Mouse (Mus musculus): Measurements from ENCODE around the gene Dnajc2. TPM values are rescaled to one million over a fixed set of nuclear protein-coding genes. Genes with fewer than 3 reads are reported as not detected.
A peak's percentile ranks its signal among the peaks of the same experiment; 100 is the strongest.
"Not testable (repeated sequence)": the region's sequence is repeated elsewhere in the genome, so short reads cannot be mapped to it uniquely, and the experiment has no call there.

Gene Dnajc2
- polyA plus RNA-seq, 2 experiments from 2014 or later, result 30.4 to 37.1 TPM

- no peak for ATAC-seq
These were observed 45.2 kb downstream of the Dnajc2 start for GRCm38 (mm10) chr5:21739881-21740280.

GRCm38 (mm10) chr5:21739120-21739519 is 45.9 kb downstream of the Dnajc2 start:
- ATAC-seq, result no peak

GRCm38 (mm10) chr5:21737620-21738019 is 47.4 kb downstream of the Dnajc2 start:
- ATAC-seq, result no peak

- peak; percentile 89 for ATAC-seq
These were observed 48.0 kb downstream of the Dnajc2 start, which contains the start of gene Pmpcb for GRCm38 (mm10) chr5:21736956-21737585. Gene Pmpcb, plus strand, starts transcription at chr5:21737141.

GRCm38 (mm10) chr5:21736046-21736445 is 49.0 kb downstream of the Dnajc2 start:
- no peak for ATAC-seq

- ATAC-seq, result peak; percentile 63
These were observed 49.5 kb downstream of the Dnajc2 start for GRCm38 (mm10) chr5:21735584-21735983.

GRCm38 (mm10) chr5:21735100-21735499 is 50.0 kb downstream of the Dnajc2 start:
- ATAC-seq, result no peak

- ATAC-seq, result no peak
These were observed 52.1 kb downstream of the Dnajc2 start for GRCm38 (mm10) chr5:21732930-21733329.

- ATAC-seq, result no peak
These were observed 52.7 kb downstream of the Dnajc2 start for GRCm38 (mm10) chr5:21732177-21732911.

- no peak for ATAC-seq
These were observed 55.9 kb downstream of the Dnajc2 start for GRCm38 (mm10) chr5:21729107-21729506.

GRCm38 (mm10) chr5:21724872-21725271 is 60.2 kb downstream of the Dnajc2 start:
- ATAC-seq, result no peak

- ATAC-seq, result no peak
These were observed 60.6 kb downstream of the Dnajc2 start for GRCm38 (mm10) chr5:21724427-21724826.

GRCm38 (mm10) chr5:21719209-21719608 is 65.8 kb downstream of the Dnajc2 start:
- ATAC-seq, result no peak

GRCm38 (mm10) chr5:21718546-21718945 is 66.5 kb downstream of the Dnajc2 start:
- no peak for ATAC-seq

GRCm38 (mm10) chr5:21717165-21717715 is 67.8 kb downstream of the Dnajc2 start:
- ATAC-seq, result no peak

- no peak for ATAC-seq
These were observed 70.6 kb downstream of the Dnajc2 start for GRCm38 (mm10) chr5:21714447-21714846.

GRCm38 (mm10) chr5:21712127-21712715 is 72.8 kb downstream of the Dnajc2 start:
- ATAC-seq, result no peak

- not testable (repeated sequence) for ATAC-seq
These were observed 77.0 kb downstream of the Dnajc2 start for GRCm38 (mm10) chr5:21708011-21708410.

Other genes with a start within 250 kb of the Dnajc2 start
- gene Lrrc17, start 241.7 kb downstream of the Dnajc2 start, polyA plus RNA-seq (2017; shearing (Covaris generic)), result not detected
- not detected for gene Fbxl13, start 139.6 kb downstream of the Dnajc2 start, polyA plus RNA-seq (2017; shearing (Covaris generic))
- gene Armc10, start 139.4 kb downstream of the Dnajc2 start, polyA plus RNA-seq (2017; shearing (Covaris generic)), result 10 to 100 TPM; 35.9 to 38.0 TPM
- 1 to 10 TPM; 3.3 to 3.9 TPM for gene Napepld, start 83.9 kb downstream of the Dnajc2 start, polyA plus RNA-seq (2017; shearing (Covaris generic))
- gene Pmpcb, start 48.1 kb downstream of the Dnajc2 start, polyA plus RNA-seq (2017; shearing (Covaris generic)), result 10 to 100 TPM; 81.7 to 86.2 TPM
- gene Psmc2, start within 50 bp of the Dnajc2 start, polyA plus RNA-seq (2017; shearing (Covaris generic)), result 100 to 1,000 TPM; 147 to 164 TPM
- not detected for gene Slc26a5, start 80.4 kb upstream of the Dnajc2 start, polyA plus RNA-seq (2017; shearing (Covaris generic))

All from CD4-positive, CD25-positive, alpha-beta regulatory T cell, adult 4 months (primary cell).